Mouse (Mus musculus) A20 (cell line): ENCODE data around the gene Gnai2.
A peak's percentile ranks its signal among the peaks of the same experiment; 100 is the strongest.

Experiments
- DNase-seq: peaks from one replicate; pipeline ENCODE4 v3.0.0-alpha.2; 2011; ENCODE audit warnings: low read depth, low spot score

Gene Gnai2

DNA sequence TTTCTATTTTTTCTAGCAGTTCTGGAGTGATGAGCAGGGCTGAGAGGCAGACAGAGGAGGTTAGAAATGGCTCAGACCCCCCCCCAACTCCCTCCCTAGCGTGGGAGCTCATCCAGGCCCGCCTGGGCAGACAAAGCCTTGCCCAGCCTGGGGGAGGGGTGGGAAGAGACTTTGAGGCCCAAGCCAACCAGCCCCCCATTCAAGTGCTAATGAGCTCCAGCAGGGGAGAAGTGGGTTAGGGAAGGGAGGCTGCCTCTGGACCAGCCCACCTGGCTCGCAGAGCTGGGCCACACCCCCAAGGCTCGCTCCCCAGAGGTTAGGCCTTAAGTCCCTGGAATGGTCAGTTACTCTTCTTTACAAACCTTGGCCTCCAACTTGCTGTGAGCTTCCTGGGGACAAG, 4.6 kb downstream of the Gnai2 start:
- peak; percentile 29 for DNase-seq

DNA sequence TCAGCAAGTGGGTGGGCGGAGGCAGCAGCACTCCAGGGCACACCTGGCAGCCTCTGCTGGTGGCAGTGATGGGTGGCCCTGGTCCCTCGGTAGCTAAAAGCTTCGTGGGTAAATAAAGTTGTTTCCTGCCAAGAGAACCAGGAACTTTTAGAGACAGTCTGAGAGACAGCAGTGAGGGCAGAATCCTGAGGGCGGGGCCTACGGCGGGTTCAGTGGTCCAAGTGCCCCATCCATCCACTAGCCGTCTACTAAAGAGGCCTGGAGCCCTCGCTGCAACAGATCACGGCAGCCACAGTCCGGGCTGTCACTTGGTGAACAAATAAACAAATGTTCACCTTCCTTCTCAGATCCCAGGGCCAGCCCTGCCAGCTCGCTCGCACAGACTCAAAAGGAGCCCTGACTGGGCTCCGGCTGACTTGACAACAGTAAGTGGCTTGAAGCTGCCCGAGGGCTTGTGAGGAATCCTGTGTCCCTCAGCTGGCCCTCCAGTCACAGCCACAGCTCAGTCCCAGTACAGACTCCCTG, 5.2 kb downstream of the Gnai2 start:
- DNase-seq = peak; percentile 26

DNA sequence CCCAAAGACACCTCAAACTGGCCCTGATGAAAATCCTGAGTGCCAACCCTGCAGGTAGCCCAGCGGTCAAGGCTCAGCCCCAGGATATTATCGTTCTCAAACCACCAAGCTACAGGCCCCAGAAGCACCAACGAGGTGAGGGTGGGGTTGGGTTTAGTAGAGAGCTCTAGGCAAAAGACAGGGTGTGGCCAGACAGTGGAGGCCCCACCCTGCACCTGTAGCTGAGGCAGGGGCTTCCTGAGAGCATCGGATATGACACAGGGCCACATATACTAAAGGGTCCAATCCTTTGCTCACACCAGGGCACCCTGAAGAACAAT, 5.8 kb downstream of the Gnai2 start:
- DNase-seq = no peak

DNA sequence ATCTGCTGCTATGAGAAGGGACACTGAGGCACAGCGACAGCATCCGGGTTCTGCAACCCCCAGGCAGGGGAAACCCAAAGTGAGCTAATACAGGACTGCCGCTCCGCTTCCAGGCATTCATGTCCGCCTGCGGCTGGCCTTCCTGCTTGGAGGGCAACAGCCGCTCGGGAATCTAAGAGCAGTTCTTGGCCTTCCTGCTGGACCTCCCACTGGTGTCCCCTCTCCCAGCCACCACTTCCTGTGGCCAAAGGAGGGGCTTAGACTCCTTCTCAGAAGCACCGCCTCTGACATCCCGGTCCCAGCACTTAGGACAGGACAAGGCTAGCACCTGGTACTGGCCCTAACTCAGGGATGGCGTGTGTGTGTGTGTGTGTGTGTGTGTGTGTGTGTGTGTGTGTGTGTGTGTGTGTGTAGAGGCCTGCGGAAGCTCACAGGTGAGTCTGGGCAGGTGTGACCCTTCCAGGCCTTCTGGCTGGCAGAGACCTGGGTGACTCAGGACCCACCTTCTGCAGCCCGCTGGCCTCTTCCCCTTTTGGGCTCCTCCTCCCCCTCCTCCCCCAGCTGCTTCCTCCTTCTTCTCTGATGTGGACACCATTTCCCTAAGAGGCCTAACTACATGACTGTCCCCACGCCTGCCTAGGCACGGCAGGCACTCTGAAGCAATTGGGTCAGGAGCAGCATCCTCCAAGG, 6.3 kb downstream of the Gnai2 start:
- peak; percentile 89 for DNase-seq

DNA sequence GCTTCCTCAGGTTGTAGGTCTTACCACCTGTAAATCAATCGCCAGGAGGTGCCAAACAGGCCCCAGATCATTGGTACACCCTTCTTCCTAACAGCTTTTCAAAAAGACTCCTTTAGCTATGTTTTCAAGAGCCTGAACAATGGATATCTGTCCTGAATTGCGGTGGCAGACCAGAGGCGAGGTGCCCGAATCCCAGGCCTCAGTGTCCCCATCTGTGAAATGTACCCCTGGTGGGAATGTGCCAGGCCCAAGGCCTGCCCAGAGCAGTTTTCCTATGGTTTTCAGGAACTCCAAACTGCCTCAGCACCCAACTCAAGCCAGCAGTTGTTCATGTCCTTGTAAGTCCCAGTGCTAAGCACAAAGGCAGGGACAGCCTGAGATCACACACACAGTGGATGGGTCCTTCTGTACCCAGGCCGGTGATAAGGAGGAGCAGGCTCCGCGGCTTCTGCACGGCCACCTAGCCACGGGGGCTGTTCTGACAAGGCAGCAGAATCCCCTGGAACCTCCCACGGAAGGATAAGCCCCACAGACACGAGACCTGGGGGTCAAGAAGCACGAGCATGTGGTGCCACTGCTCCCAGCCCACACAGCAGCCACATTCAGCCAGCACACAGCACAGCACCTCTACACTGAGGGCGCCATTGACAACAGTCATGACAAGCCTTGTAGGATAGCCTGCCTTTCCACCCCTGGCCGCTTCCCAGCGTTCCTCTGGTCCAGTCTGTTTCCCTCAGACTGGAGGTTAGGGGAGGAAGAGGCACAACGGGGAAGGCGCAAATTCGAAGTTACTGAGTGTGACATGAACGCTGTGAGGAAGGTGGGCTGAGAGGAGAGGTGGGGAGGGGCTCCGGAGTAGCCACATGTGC, 7.5 kb downstream of the Gnai2 start:
- no peak for DNase-seq

DNA sequence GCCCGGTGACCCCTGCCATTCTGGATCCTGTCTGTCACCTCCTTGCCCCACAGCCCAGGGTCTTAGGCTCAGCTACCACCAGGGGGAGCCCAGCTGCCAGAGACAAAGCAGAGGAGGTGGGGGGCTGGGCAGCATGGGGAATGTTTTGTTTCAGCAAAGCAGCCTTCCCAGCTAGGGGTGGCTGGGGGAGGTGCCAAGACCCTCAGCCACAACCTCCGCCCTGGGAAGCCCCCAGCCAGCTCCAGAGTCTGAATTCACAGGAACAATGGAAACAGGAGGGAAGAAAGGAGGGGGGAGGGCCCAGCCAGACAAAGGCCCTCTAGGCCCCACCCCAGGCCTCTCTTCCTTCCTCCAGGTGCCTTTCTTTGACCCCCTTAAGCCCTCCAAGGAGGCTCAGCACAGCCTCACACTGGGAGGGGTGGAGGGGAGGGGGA, 8.3 kb downstream of the Gnai2 start:
- DNase-seq = peak; percentile 69

DNA sequence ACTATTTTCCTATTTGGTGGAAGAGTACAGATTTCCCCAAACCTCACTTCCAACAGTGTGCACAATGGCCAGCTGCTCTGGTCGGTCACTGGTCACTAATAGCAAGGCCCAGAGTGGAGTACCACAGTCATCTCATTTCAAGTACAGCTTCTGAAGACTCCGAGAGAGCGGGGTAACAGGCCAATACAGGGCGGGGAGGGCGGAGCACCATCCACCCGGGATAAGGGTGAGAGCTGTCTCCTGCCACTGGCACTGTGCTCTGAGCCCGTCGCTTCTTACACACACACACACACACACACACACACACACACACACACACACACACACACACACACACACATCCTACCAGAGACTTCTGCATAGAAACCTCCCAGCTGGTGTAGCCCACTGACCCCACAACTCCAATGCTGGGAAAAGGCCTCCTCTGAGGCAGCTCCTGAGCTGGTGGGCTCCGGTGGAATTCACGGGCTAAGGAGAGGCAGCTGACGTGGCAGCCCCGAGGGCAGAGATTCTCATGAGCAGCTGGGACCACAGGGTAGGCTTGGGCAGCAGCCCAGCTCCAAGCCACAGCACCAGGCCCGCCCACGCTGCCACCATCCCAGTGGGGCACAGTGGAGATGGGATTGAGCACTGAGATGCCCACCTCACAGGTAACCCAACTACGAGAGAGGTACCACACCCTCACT, 8.9 kb downstream of the Gnai2 start:
- DNase-seq = no peak

DNA sequence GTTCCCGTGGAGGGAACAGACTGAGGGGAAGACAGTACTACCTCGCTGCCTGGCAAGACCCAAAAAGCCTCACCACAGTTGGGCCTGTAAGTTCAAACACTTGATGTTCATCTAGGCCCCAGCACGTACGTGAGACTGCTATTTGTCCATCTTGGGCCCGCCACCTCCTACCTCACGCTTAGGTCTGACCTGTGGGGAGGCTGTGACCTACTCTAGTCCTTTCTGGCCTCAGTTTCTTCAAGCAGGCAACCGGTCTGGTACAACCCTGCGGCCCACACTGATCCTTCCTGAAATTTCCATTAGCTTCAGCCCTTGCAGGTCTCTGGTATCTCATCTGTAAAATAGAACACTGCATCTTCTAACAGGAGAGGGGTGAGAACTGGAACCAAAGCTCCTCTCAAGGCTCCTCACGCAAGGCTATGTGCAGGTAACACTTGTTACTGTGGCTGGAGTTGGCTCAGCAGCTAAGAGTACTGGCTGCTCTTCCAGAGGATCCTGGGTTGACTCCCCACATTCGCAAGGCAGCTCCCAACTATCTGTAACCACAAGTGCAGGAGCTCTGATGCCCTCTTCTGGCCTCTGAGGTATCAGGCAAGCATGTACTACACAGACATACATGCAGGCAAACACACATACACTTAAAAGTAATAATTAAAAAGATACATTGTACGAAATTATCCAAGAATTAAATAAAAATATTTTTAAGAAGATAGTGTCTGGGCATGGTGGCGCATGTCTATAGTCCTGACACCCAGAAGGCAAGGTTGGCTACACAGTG, 9.6 kb downstream of the Gnai2 start:
- no peak for DNase-seq

DNA sequence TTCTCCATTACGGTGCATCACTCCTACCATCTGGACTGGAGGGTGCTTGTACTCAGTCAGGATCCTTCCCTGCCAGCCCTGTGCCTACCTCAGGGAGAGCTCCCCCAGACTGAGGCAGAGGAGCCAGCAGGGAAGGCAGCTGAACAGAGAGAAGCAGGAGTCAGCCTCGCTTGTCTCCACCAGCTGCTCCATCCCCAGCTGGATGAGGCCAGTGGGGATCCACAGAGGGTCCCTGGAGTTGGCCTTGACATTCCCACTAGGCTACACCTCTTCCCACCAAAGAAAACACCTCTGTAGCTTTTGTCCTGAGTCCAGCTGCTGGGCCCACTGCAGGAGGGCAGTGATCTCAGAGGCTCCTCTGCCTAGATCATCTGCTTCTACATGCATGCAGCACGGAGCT, 10.2 kb downstream of the Gnai2 start:
- no peak for DNase-seq

DNA sequence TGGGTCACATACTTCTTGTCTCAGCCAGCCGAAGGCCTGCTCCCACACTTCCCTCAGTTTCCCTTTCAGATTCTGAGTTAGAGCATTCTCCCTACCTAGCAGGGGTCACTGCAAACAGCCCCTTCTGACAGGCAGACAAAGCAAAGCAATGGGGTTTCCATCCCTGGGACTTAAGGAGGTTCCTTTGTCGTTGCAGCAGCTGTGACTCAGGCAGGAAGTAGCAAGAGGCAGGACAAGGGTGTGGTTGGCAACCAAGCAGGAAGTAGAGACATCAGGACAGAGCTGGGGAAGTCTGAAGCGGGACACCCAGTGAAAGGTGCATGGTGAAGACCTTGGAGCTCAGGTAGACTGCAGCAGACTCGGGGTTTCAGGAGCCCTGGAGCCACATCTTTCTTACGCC, 10.6 kb downstream of the Gnai2 start:
- DNase-seq = no peak

DNA sequence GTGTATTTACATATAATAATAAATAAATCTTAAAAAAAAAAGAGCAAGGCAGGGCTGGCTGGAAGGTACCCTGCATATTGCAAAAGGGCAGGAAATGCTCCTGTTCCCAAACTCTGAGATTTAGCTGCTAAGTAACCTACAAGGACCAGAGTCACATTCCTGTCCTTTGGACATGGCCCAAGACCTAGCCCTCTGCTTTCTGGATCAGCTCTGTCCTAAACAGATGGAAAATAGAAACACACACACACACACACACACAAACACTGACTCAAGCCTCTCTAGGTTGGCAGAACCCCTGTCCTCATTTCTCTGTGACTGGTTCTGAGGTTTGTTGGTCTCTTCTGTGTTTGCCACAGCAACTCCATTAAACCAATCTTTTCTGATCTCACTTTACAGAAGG, 14.2 kb downstream of the Gnai2 start:
- DNase-seq = no peak

DNA sequence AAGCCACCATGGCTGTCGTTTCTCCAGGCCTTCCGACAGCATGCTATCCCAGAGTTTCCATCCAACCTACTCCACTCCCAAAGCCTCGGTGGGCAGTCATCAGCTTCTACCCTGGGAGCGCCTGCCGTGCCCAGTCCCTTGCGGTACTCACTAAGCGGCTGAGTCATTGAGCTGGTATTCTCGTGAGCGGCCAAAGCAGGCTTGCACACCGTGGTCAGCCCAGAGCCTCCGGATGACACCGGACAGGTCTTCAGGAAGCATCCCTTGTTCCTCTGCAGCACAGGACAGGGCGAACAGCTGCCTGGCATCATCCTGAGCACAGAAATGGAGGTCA, 15.7 kb downstream of the Gnai2 start:
- DNase-seq = no peak

DNA sequence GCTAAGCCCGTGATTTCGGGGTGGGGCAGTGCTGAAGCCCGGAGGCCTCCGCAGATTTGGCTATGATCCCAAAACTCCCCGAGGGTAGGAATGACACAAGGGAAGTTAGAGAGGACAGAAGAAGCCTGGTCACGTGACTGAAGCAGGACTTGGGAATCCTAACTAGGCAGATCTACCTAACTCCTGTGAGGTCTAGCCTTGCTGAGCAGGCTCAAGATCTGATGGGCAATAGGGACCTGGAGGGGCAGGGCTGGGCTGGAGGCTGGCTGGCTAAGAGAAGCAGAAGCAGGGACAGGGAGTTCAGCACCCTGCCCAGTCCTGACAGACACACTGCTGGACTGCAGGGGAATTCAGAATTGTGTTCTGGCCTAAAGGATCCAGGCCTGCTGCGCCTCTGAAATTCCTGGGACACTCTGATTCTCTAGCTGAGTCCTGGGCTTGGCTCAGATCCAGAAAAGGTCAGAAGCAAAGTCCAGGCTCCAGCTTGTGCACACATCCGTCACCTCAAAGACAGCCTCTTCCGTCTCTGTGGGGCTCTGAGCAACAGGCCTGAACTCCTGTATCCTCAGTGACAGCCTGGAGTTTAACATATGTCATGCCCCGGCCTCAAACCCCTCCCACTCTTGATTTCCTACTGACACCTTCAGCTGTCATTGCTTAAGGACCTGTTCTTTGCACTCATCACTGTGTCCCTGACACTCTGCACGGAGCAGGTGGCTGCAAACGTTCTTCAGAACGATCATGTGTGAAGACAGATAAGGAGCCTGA, 16.2 kb downstream of the Gnai2 start:
- no peak for DNase-seq

DNA sequence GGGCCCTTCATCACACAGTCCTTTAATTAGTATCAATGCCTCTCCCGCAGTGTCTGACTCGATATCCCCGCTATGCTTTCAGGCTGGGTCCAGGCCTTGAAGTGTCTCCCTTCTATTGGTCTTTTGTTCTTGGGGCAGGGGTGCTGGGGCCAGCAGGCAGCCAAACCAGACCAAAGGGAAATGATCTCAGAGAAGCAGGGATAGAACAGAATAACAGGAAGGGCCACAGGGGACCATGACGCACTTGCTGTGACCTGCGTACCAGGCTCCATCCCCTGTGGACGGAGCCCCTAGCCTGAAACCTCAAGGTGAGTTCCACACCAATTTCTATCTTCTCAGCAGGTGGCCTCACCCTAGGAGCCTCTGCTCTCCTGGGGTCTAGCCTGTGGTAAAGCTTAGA, 17.1 kb downstream of the Gnai2 start:
- DNase-seq = no peak

DNA sequence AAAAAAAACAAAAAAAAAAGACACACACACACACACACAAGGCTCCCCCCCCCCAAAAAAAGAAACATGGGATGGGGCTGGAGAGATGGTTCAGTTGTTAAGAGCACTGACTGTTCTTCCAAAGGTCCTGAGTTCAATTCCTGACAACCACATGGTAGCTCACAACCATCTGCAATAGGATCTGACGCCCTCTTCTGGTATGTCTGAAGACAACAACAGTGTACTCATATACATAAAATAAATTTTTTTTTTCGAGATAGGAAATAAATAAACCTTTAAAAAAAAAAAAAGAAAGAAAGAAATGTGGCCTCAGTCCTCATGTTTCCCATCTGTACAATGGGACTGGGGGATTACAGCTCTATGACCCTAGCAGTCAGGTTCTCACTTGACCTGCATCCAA, 17.7 kb downstream of the Gnai2 start:
- no peak for DNase-seq

DNA sequence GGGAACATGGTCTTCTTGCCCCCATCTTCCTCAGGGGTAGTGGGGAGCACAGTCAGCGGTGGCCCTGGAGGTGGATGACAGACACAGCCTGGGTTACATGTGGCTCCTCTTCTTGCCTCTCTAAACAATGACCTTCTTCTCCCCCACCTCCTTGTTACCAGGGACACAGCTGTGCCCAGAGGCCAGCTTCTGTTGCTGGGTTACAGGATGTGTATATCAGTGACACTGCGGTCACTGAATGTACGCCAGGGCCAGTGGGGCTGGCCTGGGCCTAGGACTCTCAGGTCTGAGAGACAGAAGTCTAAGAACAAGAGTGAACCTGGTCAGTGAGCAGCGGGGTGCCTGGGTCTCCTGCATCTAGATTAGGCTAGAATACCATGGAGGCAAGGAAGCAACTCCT, 20.1 kb downstream of the Gnai2 start:
- DNase-seq = no peak

DNA sequence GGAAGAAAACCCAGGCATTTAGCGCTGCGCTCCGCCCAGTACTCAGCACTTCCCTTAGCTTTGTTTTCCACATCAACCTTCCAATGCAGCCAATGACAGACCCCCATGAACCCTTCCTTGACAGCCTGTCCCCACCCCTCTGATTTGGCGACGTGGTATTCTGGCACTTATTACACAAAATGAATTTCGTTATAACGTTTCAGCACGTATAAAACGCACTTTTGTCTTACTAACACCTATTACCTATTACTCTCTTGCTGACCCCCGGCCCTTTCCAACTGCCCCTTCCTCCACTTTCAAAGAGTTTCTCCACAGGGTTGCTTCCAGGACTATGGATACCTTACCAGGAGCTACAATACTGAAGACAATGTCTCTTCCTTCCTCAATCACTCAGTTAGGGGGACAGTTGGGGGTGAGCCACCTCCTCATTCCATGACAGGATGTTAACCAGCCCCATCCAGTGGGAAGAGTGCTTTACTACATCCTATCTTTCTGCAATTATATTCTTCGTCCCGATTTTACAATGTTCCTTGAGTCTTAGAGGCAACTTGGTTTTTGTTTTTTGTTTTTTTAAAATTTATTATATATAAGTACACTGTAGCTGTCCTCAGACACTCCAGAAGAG, 22.1 kb downstream of the Gnai2 start:
- DNase-seq = no peak

DNA sequence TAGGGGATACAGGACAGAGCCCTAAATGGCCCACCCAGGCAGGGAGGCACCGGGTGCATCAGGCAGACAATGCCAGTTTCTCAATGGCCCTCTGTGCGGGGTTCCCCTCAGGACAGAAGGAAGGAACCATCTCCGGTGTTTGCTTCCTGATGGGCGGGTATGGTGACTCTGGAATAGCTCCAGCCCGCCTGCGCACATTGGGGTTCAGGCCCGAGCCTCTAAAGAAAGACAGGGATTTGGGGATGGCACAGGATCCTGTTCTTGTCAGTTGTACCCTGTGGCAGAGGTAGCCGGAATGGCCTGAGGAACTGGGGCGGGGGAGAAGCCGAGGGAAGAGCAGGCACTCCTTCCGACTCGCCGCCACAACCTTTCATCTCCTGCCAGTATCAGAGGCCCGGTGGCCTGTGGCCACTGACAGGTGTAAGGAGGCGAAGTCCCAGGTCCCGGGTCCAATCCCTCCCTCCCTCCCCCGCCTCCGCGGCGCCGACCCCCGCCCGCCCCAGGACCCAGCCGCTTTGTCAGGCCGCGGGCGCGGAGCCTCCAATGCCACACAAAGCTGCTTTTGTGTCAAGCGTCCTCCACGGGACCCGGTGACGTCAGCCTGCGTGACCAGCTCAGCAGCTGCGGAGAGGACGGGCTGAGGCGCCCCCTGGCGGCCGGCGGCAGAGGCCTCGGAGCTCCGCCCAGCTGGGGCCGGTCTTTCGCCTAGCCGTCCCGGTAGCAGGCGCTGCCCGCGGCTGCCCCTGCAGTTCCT, 22.8 kb downstream of the Gnai2 start:
- DNase-seq = peak; percentile 95

DNA sequence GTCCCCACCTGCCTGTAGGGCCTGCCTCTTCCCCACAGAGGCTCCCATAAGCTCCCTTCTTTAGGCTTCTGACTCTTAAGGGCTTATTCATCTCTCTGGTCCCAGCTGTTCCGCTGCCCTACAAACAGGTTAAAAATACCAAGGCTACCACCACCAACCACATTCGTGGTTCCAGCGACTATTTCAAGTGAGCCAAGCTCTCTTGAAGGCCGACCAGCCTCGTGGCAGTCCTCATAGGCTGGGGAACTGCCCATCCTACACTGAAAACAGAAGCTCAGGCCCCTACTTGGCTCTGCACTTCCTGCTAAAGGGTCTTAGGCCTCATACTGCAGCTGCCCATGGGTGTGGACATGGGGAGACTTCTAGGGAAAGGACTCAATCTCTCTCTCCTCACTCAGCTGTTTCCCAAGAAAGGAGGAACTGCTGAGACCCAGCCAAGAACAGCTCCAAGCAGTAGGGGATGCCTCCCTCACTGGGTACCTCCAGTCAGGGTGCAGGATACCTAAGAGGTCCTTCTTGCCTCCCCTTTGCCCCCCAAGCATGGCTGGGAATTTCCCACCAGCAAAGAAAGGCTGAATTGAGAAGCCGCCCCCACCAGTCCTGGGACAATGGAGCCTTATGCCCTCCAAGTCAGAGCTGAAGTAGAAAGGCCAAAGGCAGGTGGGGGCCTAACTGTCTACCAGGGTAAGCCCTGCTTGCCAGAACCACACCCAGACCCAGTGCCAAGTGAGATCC, 23.5 kb downstream of the Gnai2 start:
- peak; percentile 37 for DNase-seq
